Mouse (Mus musculus) central nervous system, embryonic 11.5 days (tissue): Measurements from ENCODE around the gene Gm8279. TPM values are rescaled to one million over a fixed set of nuclear protein-coding genes. Genes with fewer than 3 reads are reported as not detected.

Experiments
- polyA plus RNA-seq: library from polyadenylated mRNA; depleted of rRNA; stranded (reverse); fragments of >200 nt; gene quantifications from 2 replicates; pipeline ENCODE4 v1.2.3, GENCODE M21; 2012; rRNA removed

Gm8279 gene
- polyA plus RNA-seq: not detected in 2 replicates

GRCm38 (mm10) chr14:5131219-5131618 lies at the start of gene Gm8279:
Gene Gm8279, plus strand, starts transcription at chr14:5131519.

DNA sequence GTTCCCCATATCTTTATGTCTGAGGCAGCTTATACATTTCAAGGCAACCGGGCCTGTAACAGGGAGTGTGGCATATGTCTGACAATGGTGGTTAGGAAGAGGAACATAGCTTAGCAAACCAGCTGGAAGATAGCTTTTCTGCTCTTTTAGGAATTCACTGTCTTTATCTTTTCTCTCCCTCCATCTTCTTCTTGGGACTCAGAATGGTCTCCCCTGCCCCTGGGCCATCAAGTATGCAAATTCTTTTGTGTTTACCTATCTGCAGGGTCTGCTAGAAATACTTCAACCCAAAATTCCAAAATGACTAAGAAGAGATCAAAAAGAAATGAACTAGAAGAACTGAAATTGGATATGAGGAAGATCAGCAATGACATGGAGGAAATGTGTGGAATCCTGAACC lies 32.9 kb downstream of the Gm8279 start, which contains the start of gene Gm3317:
Gene Gm3317, plus strand, starts transcription at position 301 of the 400 bp plus-strand sequence.

DNA sequence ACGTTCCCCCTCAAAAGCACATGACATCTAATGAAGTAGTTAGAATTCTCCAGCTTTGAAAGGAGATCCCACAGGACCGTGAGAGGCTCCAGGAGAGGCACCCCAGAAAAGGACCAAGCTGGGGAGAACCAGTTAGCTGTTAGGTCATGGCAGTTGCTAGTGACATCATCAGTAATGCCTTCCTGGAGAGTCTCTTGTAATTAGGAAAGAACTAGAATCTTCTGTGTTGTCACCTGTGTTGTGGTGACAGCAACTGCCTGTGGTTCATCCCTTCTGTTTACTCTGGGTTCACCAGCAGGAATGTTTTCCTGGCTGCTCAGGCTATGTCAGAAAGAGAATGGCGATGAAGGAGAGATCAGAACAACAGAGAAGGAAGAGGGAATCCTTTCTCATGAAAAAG lies 54.2 kb downstream of the Gm8279 start, which contains the start of gene Gm8271:
Gene Gm8271, plus strand, starts transcription at position 301 of the 400 bp plus-strand sequence.

Other genes with a start within 250 kb of the Gm8279 start
- gene Gm3278, start 239.1 kb upstream of the Gm8279 start, polyA plus RNA-seq: 0.07 TPM in 1 of 2 replicates, not detected in the other
- 0.19 TPM in 1 of 2 replicates, not detected in the other for gene Gm8297, start 147.6 kb upstream of the Gm8279 start, polyA plus RNA-seq
- gene Gm3298, start 115.6 kb upstream of the Gm8279 start, polyA plus RNA-seq: 0.89 TPM in 1 of 2 replicates, not detected in the other
- gene 4930555G01Rik, start 80.9 kb upstream of the Gm8279 start, polyA plus RNA-seq: not detected in 2 replicates
- 3.5 and 7.8 TPM in 2 replicates for gene Gm8281, start 60.5 kb upstream of the Gm8279 start, polyA plus RNA-seq
- gene Gm3317, start 33.0 kb downstream of the Gm8279 start, polyA plus RNA-seq: 0.76 TPM in 1 of 2 replicates, not detected in the other
- gene Gm8271, start 54.3 kb downstream of the Gm8279 start, polyA plus RNA-seq: not detected in 2 replicates
- gene Gm3526, start 129.1 kb downstream of the Gm8279 start, polyA plus RNA-seq: not detected in 2 replicates
- gene Gm3542, start 203.4 kb downstream of the Gm8279 start, polyA plus RNA-seq: not detected in 2 replicates